Mouse (Mus musculus) neural tube, embryonic 12.5 days (tissue): ENCODE measurements around the gene Gm16181. TPM values are rescaled to one million over a fixed set of nuclear protein-coding genes. Genes with fewer than 3 reads are reported as not detected.

Experiments
- ATAC-seq: fragments of 200-750 bp; cut with Nextera tagmentation; 2 replicates; pipeline ENCODE4 v1.8.0; 2017; ENCODE audit warnings: low read depth, mild to moderate bottlenecking, moderate TSS enrichment, moderate library complexity; ENCODE audit not compliant: low FRiP score
- H3K27ac ChIP-seq: fragments of 300-500 bp; sonication (generic); 2 replicates; pipeline ENCODE4 v1.5.1; 2016
- H3K27me3 ChIP-seq: fragments of 300-500 bp; sonication (generic); replicated peaks from 2 replicates; pipeline ENCODE4 v1.6.1; 2016; ENCODE audit warnings: mild to moderate bottlenecking
- H3K36me3 ChIP-seq: fragments of 300-500 bp; sonication (generic); 2 replicates; pipeline ENCODE4 v1.6.1; 2016; ENCODE audit warnings: mild to moderate bottlenecking
- H3K4me1 ChIP-seq: fragments of 300-500 bp; sonication (generic); 2 replicates; pipeline ENCODE4 v1.6.1; 2016
- H3K4me2 ChIP-seq: fragments of 300-500 bp; sonication (generic); replicated peaks from 2 replicates; pipeline ENCODE4 v1.6.1; 2016; ENCODE audit warnings: mild to moderate bottlenecking
- H3K4me3 ChIP-seq: fragments of 300-500 bp; sonication (generic); 2 replicates; pipeline ENCODE4 v1.5.1; 2016
- H3K9ac ChIP-seq: fragments of 300-500 bp; sonication (generic); 2 replicates; pipeline ENCODE4 v1.6.1; 2016; ENCODE audit warnings: mild to moderate bottlenecking
- H3K9me3 ChIP-seq: fragments of 300-500 bp; sonication (generic); 2 replicates; pipeline ENCODE4 v1.6.1; 2016; ENCODE audit warnings: mild to moderate bottlenecking
- WGBS: fragments of 180-500 bp; shearing (Covaris S2); methylation state at CpG from one replicate; pipeline ENCODE4 v1.1.7; 2016; 5-methylcytosine and 5-hydroxymethylcytosine counted together
- polyA plus RNA-seq: library from polyadenylated mRNA; unstranded; fragments of >200 nt; fragmentation: Nextera tagmentation; extraction: Ambion mirVana; gene quantifications from 2 replicates; pipeline ENCODE4 v1.2.1, GENCODE M21; 2016

The Gm16181 gene
- not detected in 2 replicates for polyA plus RNA-seq

- no peaks in the 10 kb centered on the region for H3K9me3 ChIP-seq
- H3K4me2 ChIP-seq, result no peak within 1 kb of the TSS
- H3K4me1 ChIP-seq, result no peaks in the 10 kb centered on the region; the same call in 1 of the 2 replicates
- 85% methylated on average over 28 of the region's 28 CpGs for WGBS
- no peaks in the 10 kb centered on the region for H3K27me3 ChIP-seq
- no peak within 1 kb of the TSS for H3K4me3 ChIP-seq
- peaks cover 27% of the 10 kb centered on the region for H3K36me3 ChIP-seq
- 0 out of 2 replicates have a peak within 1 kb of the TSS, but pooled peaks have one; percentile 12 for H3K27ac ChIP-seq
- ATAC-seq, result no peak
- H3K9ac ChIP-seq, result no peak within 1 kb of the TSS
These were observed at the start of gene Gm16181 for GRCm38 (mm10) chr17:35220156-35220952. Gene Gm16181, plus strand, starts transcription at chr17:35220834.

- Histone ChIP-seq H3K4me3 (no peak overlapping the region), H3K9ac (no peak overlapping the region), H3K9me3 (no peaks in the 10 kb centered on the region), H3K4me2 (no peak overlapping the region), H3K4me1 (no peaks in the 10 kb centered on the region), H3K27me3 (no peaks in the 10 kb centered on the region), H3K36me3 (no peaks in the 10 kb centered on the region), H3K27ac (no peak overlapping the region)
- 75% methylated on average over 11 of the region's 11 CpGs for WGBS
- ATAC-seq, result no peak
These were observed 48.0 kb upstream of the Gm16181 start for GRCm38 (mm10) chr17:35172445-35173234.

GRCm38 (mm10) chr17:35173329-35173728 is 47.3 kb upstream of the Gm16181 start:
- H3K9ac ChIP-seq, result no peak overlapping the region
- no peaks in the 10 kb centered on the region for H3K9me3 ChIP-seq
- no peaks in the 10 kb centered on the region for H3K4me1 ChIP-seq
- no peak overlapping the region for H3K27ac ChIP-seq
- WGBS, result 73% methylated on average over 3 of the region's 3 CpGs
- H3K4me3 ChIP-seq, result no peak overlapping the region
- no peaks in the 10 kb centered on the region for H3K36me3 ChIP-seq
- H3K27me3 ChIP-seq, result no peaks in the 10 kb centered on the region
- no peak for ATAC-seq
- H3K4me2 ChIP-seq, result no peak overlapping the region

GRCm38 (mm10) chr17:35174201-35174977 is 46.2 kb upstream of the Gm16181 start:
- 77% methylated on average over 8 of the region's 8 CpGs for WGBS
- Histone ChIP-seq H3K9ac (no peak overlapping the region), H3K4me1 (no peaks in the 10 kb centered on the region), H3K4me2 (no peak overlapping the region), H3K9me3 (no peaks in the 10 kb centered on the region), H3K27ac (no peak overlapping the region), H3K27me3 (no peaks in the 10 kb centered on the region), H3K4me3 (no peak overlapping the region), H3K36me3 (no peaks in the 10 kb centered on the region)
- ATAC-seq, result no peak

DNA sequence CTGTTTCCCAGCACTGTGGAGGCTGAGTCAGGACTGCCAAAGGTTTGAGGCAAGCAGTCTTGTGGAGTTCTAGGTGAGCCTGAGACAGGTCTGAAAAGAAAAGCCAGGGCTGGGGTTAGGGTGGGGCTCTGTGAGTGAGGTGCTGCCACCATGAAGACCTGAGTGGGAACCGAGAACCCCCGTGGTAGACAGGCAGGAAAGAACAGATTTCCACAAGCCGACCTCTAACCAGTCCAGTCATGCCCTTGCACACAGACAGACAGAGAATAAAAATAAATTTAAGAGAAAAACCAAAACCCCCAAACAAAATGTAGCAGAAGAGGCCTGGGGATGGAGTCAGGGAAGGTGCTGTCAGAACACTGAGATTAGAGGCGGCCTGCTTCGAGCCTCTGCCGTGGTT is 45.3 kb upstream of the Gm16181 start:
- 77% methylated on average over 6 of the region's 6 CpGs for WGBS
- no peak overlapping the region for H3K4me2 ChIP-seq
- H3K36me3 ChIP-seq, result no peaks in the 10 kb centered on the region
- no peak overlapping the region for H3K27ac ChIP-seq
- no peak overlapping the region for H3K9ac ChIP-seq
- ATAC-seq, result no peak
- H3K4me3 ChIP-seq, result no peak overlapping the region
- no peaks in the 10 kb centered on the region for H3K4me1 ChIP-seq
- H3K9me3 ChIP-seq, result no peaks in the 10 kb centered on the region
- H3K27me3 ChIP-seq, result no peaks in the 10 kb centered on the region

DNA sequence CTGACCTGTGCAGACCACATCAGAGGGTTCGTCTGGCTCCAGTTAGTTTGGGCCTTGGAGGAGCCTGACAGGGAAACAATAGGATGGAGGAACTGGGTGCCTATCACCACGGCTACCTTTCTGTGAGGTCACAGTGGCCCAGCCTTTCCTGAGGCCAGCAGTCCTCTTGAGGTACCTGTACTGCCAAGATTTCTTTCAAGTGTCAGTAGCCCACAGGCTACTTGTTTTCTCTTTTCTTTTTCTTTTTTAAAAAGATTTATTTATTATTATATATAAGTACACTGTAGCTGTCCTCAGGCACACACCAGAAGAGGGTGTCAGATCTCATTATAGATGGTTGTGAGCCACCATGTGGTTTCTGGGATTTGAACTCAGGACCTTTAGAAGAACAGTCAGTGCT is 44.7 kb upstream of the Gm16181 start, which contains the start of gene Aif1:
Gene Aif1, minus strand, starts transcription at position 101 of the 400 bp plus-strand sequence.
- Histone ChIP-seq H3K36me3 (no peaks in the 10 kb centered on the region), H3K4me2 (no peak within 1 kb of the TSS), H3K9ac (no peak within 1 kb of the TSS), H3K27ac (no peak within 1 kb of the TSS), H3K9me3 (no peaks in the 10 kb centered on the region), H3K27me3 (no peaks in the 10 kb centered on the region), H3K4me1 (no peaks in the 10 kb centered on the region), H3K4me3 (no peak within 1 kb of the TSS)
- WGBS, result 63% methylated on average over 2 of the region's 2 CpGs
- no peak for ATAC-seq

- Histone ChIP-seq H3K4me2 (no peak overlapping the region), H3K36me3 (no peaks in the 10 kb centered on the region), H3K27ac (no peak overlapping the region), H3K4me3 (no peak overlapping the region), H3K9ac (no peak overlapping the region), H3K9me3 (no peaks in the 10 kb centered on the region), H3K27me3 (no peaks in the 10 kb centered on the region), H3K4me1 (no peaks in the 10 kb centered on the region)
- WGBS, result 16% methylated on average over 5 of the region's 5 CpGs
- ATAC-seq, result peak; percentile 63; the same call in 1 of the 2 replicates
These were observed 42.1 kb upstream of the Gm16181 start for GRCm38 (mm10) chr17:35178528-35178927.

DNA sequence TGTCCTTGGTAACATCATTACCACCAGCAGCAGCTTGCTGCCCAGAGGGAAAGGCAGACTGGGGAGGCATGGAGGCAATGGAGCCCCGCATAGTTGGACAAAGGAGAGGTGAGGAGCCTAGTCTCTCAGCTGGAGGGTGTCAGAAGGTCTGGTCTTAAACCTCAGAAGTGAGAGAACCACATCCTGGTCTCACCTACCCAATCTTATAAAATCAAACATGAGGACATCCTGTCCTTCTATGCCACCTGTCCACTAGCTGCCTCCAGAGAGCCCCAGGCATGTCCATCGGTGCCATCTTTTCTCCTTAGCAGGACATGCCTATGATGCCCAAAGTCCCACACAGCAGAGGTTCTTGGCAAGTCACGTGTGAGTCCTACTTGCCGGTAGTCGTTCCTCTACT is 40.5 kb upstream of the Gm16181 start:
- Histone ChIP-seq H3K4me2 (no peak overlapping the region), H3K36me3 (no peaks in the 10 kb centered on the region), H3K4me3 (no peak overlapping the region), H3K9me3 (no peaks in the 10 kb centered on the region), H3K9ac (no peak overlapping the region), H3K4me1 (no peaks in the 10 kb centered on the region), H3K27ac (no peak overlapping the region), H3K27me3 (no peaks in the 10 kb centered on the region)
- 86% methylated on average over 5 of the region's 5 CpGs for WGBS
- no peak for ATAC-seq

GRCm38 (mm10) chr17:35185639-35186611 is 34.7 kb upstream of the Gm16181 start:
- H3K4me2 ChIP-seq, result peak overlapping the region; percentile 61
- no peaks in the 10 kb centered on the region for H3K27me3 ChIP-seq
- H3K4me3 ChIP-seq, result peak overlapping the region; percentile 31
- no peak overlapping the region for H3K27ac ChIP-seq
- peaks cover 5% of the 10 kb centered on the region; the same call in 1 of the 2 replicates for H3K4me1 ChIP-seq
- 4% methylated on average over 18 of the region's 18 CpGs for WGBS
- 0 out of 2 replicates have a peak overlapping the region, but pooled peaks have one; percentile 33 for H3K9ac ChIP-seq
- no peaks in the 10 kb centered on the region for H3K9me3 ChIP-seq
- no peak for ATAC-seq
- H3K36me3 ChIP-seq, result no peaks in the 10 kb centered on the region

GRCm38 (mm10) chr17:35186681-35187080 is 34.0 kb upstream of the Gm16181 start:
- Histone ChIP-seq H3K27me3 (no peaks in the 10 kb centered on the region), H3K9me3 (no peaks in the 10 kb centered on the region), H3K9ac (no peak overlapping the region), H3K36me3 (no peaks in the 10 kb centered on the region), H3K4me3 (no peak overlapping the region), H3K27ac (no peak overlapping the region), H3K4me1 (peaks cover 5% of the 10 kb centered on the region; the same call in 1 of the 2 replicates), H3K4me2 (peak overlapping the region; percentile 61)
- under 1% methylated on average over 4 of the region's 4 CpGs for WGBS
- no peak for ATAC-seq

DNA sequence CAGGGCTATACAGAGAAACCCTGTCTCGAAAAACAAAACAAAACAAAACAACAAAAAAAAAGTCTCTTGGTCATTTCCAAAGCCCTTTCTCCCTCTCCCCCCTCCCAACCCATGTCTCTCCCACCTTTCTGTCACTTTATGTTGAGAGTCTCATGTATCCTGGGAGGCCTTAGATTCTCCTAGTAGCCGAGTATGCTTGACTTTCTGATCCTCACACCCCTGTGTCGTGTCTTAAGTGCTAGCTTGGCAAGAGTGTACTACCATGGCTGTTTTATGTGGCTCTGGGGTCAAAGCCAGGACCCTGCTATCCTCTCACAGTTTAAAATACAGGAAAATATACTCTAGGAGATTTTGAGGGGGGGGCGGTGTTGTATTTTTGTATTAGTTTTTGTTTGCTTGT is 33.3 kb upstream of the Gm16181 start:
- 76% methylated on average over 4 of the region's 4 CpGs for WGBS
- H3K27me3 ChIP-seq, result no peaks in the 10 kb centered on the region

More for the DNA sequence above, 33.3 kb upstream of the Gm16181 start:
- Histone ChIP-seq H3K9me3 (no peaks in the 10 kb centered on the region), H3K27ac (no peak overlapping the region), H3K4me3 (no peak overlapping the region), H3K4me2 (no peak overlapping the region), H3K4me1 (peaks cover 5% of the 10 kb centered on the region; the same call in 1 of the 2 replicates), H3K36me3 (no peaks in the 10 kb centered on the region), H3K9ac (no peak overlapping the region)
- no peak for ATAC-seq
